Mouse (Mus musculus) splenic B cell, adult 2 months (primary cell): ENCODE measurements around the gene St3gal6.
A peak's percentile ranks its signal among the peaks of the same experiment; 100 is the strongest.

ENCODE experiments used
- DNase-seq: peaks from one replicate; pipeline ENCODE4 v3.0.0-alpha.2; 2011; ENCODE audit warnings: low read depth, low spot score
- H3K27me3 ChIP-seq: 2 replicates; pipeline ENCODE4 v1.6.1; 2012; ENCODE audit warnings: mild to moderate bottlenecking, low read length, moderate library complexity, mixed read lengths; ENCODE audit not compliant: control insufficient read depth, poor library complexity, insufficient read depth, severe bottlenecking
- H3K36me3 ChIP-seq: 2 replicates; pipeline ENCODE4 v1.6.1; 2012; ENCODE audit warnings: mild to moderate bottlenecking, low read length, moderate library complexity, mixed read lengths; ENCODE audit not compliant: control insufficient read depth, poor library complexity, insufficient read depth, severe bottlenecking

St3gal6 gene

GRCm38 (mm10) chr16:58532511-58532910, 8.5 kb upstream of the St3gal6 start:
- no peak for DNase-seq
- no peaks in the 10 kb centered on the region for H3K36me3 ChIP-seq
- H3K27me3 ChIP-seq, result no peaks in the 10 kb centered on the region

DNA sequence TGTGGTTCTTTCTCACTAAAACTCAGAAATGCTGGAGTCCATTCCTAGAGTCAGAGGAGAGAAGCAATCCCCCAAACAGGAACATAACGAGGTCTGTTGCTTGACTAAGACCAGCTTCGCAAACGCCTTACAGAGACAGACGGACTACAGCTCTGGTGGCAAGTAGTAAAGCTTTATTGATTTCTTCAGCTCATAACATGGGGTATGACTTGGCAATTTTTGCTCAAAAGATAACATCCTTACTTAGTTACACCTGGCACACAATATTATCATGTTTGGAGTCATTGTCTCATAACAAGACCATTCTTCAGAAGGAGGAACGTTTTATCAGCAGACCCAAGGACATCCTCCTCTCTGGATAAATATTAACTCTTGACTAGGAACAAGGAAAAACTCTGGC, 3.8 kb upstream of the St3gal6 start:
- H3K36me3 ChIP-seq, result no peaks in the 10 kb centered on the region
- no peaks in the 10 kb centered on the region for H3K27me3 ChIP-seq
- DNase-seq, result no peak

DNA sequence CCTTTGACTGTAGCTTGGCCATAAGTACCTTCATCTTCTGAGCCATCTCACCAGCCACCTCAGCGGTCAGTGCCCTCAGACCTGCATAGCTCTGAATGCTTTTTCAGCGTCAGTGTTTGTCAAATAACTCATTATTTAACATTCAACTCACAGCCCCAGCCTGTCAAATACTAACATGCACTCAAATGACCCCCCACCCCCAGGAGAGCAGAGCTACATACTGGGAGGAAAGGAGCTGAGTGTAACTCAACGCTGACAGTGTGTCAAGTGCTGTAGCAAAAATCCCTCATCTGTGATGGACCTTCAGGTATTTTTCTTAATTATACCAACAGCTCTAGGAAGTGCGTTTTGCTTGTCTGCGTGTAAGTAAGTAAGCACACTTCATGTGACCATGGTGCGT, 2.7 kb upstream of the St3gal6 start:
- no peak for DNase-seq
- H3K27me3 ChIP-seq, result no peaks in the 10 kb centered on the region
- H3K36me3 ChIP-seq, result no peaks in the 10 kb centered on the region

DNA sequence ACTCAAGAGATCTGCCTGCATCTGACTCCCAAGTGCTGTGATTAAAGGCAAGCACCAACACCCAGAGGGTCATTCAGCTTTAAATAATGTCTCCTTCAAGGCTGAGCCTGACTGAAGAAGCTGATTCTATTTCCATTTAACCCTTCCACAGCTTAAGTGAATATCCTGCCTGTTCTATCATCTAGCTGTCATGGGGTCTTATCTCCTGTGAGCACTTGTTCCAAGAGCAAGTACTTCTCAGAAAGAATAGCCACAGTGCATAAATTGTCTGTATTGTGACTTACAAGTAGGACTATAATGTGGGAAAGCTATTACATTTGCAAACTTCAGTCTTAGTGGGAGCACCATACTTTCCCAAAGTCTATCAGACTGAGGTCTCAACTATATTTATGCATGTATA, 1.8 kb upstream of the St3gal6 start:
- Histone ChIP-seq H3K27me3 (no peaks in the 10 kb centered on the region), H3K36me3 (no peaks in the 10 kb centered on the region)
- no peak for DNase-seq

DNA sequence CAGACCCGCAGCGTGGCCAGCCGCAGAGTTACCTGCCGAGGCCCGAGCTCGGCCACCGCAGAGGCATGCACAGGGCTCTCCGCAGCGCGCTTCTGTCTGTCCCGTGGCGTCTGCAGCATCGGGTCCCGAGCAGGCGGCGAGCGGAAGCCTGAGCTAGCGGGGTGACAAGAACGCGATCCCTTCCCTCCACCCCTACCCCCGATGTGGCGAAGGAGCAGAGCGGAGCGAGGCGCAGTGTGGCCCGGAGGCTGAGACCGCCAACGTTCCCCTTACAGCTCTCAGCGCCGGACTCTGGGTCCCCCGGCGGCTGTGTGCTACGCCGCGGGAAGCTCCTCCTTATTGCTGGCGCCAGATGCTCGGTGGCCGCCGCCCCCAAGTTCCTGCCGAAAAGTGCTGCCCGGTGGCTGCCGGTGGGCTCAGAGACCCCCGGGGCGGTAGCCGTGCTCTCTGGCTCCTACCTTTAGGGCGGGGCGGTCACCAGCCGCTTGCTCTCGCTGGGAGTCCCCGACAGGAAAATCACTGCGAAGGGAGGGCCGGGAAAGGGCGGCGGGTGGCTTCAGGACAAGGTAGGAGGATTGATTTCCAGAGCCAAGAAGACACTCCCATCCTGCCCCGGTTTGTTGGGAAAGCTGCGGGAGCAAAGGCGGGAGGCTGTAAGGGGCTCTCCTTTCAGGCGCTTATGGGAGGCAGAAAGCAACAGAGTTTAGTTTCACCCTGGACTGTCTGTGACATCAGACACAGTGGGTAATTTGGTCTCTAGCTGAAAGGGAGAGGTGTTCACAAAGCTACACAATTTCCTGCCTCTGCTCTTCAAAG, 791 bp downstream of the St3gal6 start:
- H3K27me3 ChIP-seq, result no peaks in the 10 kb centered on the region
- no peaks in the 10 kb centered on the region for H3K36me3 ChIP-seq
- DNase-seq, result peak; percentile 67

- H3K27me3 ChIP-seq, result no peaks in the 10 kb centered on the region
- H3K36me3 ChIP-seq, result no peaks in the 10 kb centered on the region
- DNase-seq, result no peak
Observed at GRCm38 (mm10) chr16:58522677-58523043, 1.4 kb downstream of the St3gal6 start.

GRCm38 (mm10) chr16:58521900-58522299, 2.1 kb downstream of the St3gal6 start:
- Histone ChIP-seq H3K27me3 (no peaks in the 10 kb centered on the region), H3K36me3 (no peaks in the 10 kb centered on the region)
- DNase-seq, result no peak

GRCm38 (mm10) chr16:58521182-58521581, 2.9 kb downstream of the St3gal6 start:
- no peak for DNase-seq
- no peaks in the 10 kb centered on the region for H3K36me3 ChIP-seq
- H3K27me3 ChIP-seq, result no peaks in the 10 kb centered on the region

GRCm38 (mm10) chr16:58520457-58520856, 3.6 kb downstream of the St3gal6 start:
- no peak for DNase-seq
- no peaks in the 10 kb centered on the region for H3K36me3 ChIP-seq
- H3K27me3 ChIP-seq, result no peaks in the 10 kb centered on the region

DNA sequence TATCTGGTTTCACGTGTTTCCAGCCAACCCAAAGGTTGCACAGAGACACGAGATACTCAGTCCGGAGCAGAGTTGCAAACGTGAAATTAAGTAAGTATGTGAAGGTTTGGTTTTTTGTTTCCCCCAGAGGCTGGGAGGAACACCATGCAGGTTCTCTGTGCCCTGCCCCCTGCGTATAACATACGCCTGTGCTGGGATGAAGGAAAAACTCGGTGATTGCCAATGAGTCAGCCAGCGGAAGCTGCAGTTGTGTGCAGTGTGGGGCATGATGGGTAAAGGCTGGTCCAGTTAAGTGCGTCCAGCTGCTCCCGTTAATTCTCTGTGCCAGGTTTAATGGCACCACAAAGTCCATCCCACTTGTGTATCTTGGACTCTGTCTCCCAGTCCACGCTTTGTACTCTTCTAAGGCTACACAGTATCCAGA, 4.4 kb downstream of the St3gal6 start:
- H3K36me3 ChIP-seq, result no peaks in the 10 kb centered on the region
- no peak for DNase-seq

DNA sequence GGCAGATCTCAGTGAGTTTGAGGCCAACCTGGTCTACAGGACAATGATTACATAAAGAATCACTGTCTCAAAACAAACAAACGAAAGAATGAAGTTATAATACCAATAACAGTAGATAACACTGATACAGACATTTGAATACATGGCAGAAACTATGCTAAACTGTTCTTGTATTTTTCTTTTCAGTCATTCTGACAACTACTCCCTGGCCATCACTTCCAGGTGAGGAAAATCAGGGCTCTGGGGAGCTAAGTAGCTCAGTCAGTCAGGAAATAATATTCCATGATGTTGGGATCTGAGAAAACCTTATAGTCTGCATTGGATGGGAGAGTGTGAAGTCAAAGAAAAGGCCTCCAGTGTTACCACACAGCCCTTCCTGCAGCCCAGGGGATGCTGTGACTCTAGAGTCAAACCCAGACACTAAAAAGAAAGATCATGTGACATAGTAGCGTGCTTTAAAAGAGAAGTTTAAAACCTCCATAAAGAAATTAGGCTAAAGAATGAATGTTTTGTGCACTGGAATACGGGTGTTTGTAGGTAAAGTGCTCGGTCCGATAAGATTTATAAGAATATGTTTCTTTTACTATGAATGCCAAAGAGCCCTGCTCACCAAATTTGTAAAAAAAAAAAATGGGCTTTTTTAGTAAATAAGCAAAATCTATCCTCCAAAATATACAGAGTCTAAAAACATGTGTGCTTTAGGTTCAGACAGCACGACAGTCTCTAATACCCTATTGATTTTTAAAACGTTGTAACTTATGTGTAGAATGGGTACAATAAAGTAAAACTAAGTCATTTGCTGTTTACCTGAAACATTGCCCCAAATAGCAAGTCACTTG, 6.9 kb downstream of the St3gal6 start:
- no peak for DNase-seq
- Histone ChIP-seq H3K27me3 (no peaks in the 10 kb centered on the region), H3K36me3 (no peaks in the 10 kb centered on the region)

More for the DNA sequence above, 4.4 kb downstream of the St3gal6 start:
- H3K27me3 ChIP-seq, result no peaks in the 10 kb centered on the region

DNA sequence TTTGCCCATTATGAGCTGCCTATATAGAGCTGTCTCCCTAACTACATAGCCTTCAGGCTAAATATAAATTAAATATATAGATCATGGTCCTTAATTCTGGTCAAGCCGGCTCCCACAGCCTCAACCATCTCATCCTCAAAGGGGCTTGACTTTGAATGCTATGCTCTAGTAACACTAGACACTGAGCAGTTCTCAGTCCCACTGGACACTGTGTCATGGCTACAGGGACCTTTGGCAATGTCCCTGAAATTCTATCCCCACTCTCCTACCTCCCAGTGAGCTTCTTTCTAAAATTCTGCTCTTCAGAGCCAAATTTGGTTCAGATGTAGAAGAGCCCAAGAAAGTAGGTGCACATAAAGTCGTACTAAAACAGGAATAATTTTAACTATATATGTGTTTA, 7.9 kb downstream of the St3gal6 start:
- Histone ChIP-seq H3K27me3 (no peaks in the 10 kb centered on the region), H3K36me3 (no peaks in the 10 kb centered on the region)
- no peak for DNase-seq

DNA sequence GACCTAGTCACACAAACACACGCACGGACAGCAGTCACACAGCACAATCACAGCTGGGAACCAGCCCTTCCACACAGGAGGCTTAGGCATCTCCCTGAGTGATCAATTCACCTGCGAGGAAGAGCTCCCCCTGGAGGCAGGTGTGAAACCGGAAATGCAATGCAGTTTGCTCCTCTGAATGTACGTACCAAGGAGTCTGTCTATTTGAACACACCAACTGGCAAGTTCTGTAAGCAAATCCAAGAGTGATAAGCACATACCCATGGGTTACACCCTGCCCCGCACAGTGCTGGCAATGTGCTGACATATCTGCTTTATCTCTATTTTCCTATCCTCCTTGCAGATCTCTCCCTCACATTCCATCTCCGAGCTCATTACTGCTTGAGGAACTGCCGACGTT, 9.5 kb downstream of the St3gal6 start:
- DNase-seq, result peak; percentile 82
- H3K27me3 ChIP-seq, result no peaks in the 10 kb centered on the region
- no peaks in the 10 kb centered on the region for H3K36me3 ChIP-seq

- Histone ChIP-seq H3K27me3 (no peaks in the 10 kb centered on the region), H3K36me3 (no peaks in the 10 kb centered on the region)
- no peak for DNase-seq
Observed at GRCm38 (mm10) chr16:58513755-58514154, 10.3 kb downstream of the St3gal6 start.

DNA sequence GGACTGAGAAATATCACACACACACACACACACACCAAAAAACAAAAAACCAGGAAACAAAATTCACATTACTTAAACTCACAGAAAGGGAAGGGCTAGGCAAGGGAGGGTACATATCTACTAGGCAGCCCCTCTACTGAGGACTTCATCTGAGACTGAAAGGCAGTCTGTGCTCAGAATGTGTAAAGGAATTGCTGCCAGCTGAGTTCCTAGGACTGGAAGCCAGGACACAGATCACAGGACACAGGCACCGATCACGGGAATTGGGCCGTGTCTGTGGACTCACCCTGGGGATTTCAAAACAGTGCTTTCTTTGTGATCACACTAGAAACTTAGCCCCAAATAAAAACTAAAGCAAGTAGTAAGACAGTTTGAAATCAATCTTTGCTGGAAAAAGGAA, 11.2 kb downstream of the St3gal6 start:
- H3K27me3 ChIP-seq, result no peaks in the 10 kb centered on the region
- DNase-seq, result no peak
- no peaks in the 10 kb centered on the region for H3K36me3 ChIP-seq
